Mouse (Mus musculus) spleen, postnatal 14 days (tissue): ENCODE data around the gene Ncoa7.

Experiments
- DNase-seq, 2 experiments: peaks; one replicate each; pipeline ENCODE4 v3.0.0; 2021 to 2022; ENCODE audit warnings: low spot score in 2 of 2

Ncoa7 gene

GRCm38 (mm10) chr10:30802681-30803586 is at the start of gene Ncoa7:
TSS of gene Ncoa7 (minus strand) at chr10:30803326.
- peak; percentile 67 to 73 for DNase-seq

DNA sequence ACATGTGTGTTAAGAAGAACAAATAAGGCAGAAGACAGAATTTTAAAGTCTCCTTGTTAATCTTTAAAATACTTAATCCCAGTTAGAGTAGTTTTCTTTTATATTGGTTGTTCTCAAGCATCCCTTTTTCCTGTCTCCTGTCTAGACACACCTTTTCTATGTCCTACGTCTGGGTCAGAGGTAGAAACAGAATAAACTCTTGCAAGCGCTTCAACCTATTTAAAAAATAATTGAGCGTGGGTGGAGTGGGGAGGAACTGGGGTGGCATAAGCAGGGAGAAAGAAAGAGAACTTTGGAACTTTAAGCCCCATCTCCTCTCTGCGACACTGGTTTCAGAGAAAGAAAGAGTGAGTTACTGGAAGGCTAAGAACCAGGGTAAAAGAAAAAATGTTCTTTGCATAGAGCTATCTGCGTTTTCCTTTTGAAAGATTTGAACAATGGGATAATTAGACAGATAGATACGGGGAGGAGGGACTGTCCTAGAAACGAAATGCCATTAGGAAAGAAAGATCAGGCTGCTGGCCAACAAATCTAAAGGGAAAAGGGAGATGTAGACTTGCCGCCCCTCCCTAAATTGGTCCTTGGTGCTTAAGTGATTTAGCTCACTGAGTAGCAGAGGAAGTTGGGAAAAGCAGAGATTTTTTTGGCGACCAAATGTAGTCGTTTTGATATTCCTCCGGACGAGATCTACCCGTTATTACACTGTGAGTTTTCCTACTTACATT is 42.1 kb upstream of the Ncoa7 start:
- no peak for DNase-seq

DNA sequence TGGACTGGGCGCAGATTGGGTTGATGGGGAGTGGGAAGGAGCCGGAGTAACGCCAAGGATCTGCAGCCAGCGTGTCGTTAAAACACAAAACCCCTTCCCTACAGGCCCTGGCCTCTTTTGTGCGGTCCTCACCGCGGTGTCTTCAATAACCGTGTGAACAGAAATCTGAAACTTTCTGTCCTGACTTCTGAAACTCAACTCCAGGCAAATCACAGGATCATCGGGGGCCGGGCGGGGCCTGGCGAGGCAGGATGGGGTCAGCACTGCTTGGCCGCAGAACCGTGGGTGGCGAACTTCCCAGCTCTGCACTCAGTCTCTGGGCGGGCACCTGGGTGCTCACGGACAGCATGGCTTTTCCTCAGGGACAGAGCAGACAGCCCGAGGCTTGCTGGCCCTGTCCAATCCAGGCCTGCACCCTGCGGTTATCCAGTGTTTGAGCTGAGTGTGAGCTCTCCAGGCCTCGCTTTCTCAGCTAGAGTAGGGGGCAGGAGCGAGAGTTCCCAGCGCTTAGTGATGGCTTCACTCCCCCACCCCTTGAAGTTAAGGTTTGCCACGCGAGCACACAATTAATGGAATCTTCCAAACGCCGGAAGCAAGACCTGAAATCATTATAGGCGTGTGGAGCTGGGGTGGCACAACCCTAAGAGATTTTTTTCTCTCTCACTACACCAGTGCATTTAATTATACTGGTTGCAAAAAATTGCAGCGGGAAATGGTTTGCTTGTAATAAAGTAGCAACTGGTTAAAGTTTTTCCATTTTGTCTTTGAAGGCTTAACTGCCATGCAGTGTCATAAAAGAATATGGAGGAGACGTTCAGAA is 41.3 kb upstream of the Ncoa7 start:
- no peak for DNase-seq

GRCm38 (mm10) chr10:30843438-30844190 is 40.5 kb upstream of the Ncoa7 start:
- DNase-seq, result no peak

DNA sequence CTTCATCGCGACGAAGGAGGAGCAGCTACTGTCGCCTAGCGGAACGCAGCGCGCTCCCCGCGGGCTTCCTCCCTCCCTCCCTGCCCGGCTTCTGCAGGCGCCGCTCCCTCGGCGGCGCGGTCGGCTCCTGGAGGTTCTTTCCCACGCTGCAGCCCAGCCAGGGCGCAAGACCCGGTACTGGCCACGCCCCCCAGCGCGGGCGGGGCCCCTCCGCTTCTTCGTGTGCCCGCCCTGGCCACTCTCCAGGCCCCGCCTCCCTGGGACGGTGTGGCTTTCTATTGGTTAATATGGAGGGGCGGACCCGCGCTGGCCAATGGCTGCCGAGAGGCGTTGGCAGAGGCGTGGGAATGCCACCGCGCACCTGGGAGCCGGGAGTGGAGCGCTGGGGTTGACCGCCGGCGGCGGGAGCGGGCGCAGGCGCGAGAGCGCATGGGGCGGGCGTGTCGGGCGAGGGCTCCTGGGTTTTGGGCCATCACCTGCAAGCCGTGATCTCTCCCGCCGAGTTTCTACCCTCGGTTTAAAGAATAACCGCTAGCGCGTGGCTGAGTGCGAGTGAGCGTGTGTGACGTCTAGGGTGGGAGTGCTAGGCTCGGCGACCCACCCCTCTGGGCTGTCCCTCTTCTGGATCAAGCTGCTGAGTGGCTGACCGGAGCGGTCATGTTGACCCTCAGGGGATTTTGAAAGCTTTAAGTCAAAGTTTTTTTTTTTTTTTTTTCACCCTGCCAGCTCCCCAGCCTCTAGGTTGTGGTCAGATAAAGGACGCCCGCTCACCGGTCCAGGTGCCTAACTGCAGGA is 39.7 kb upstream of the Ncoa7 start, which contains the start of gene Hey2:
Gene Hey2 (minus strand): TSS at position 159 of the 795 bp plus-strand sequence.
- DNase-seq, result peak; percentile 87 to 88

GRCm38 (mm10) chr10:30842228-30842627 is 39.1 kb upstream of the Ncoa7 start:
- no peak for DNase-seq

- no peak for DNase-seq
These were observed 37.7 kb upstream of the Ncoa7 start for GRCm38 (mm10) chr10:30840824-30841223.

DNA sequence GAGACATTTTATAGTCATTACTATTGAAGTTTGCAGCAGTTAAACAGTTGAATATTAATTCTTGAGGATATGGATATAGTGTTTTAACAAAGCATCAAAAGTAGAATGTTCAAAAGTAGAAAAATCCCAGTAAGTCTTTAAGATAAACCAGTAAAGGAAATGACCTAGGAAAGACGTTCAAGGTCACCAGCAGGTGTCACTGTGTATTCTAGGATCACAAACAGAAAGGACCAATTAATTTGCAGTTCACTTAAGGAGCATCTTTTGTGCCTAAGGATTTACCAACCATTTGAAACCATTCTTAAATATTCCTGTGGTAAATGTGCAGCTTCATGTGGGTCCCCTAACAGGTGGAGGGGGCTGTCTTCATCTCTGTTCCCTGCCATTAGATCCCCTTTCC is 35.1 kb upstream of the Ncoa7 start:
- DNase-seq, result no peak

DNA sequence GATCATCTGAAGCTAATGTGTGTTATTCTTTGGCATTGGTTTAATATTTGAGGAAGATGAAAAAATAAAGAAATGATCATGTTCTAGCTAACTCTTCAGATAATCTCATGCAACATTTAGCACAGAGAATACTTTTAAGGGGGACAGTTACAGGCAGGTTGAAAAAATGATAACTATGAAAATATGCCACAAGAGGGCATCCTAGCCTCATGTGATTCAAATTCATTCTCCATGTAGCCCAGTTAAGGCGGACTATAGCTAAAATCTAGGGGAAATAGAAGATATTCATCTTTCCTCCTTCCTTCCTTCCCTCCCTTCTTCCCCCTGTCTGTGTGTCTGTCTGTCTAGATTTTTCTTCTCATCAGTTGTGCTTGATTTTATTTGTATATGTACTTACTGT is 21.9 kb upstream of the Ncoa7 start:
- DNase-seq, result no peak

- DNase-seq, result peak; percentile 35 to 62
These were observed 7.8 kb upstream of the Ncoa7 start for GRCm38 (mm10) chr10:30810967-30811293.

DNA sequence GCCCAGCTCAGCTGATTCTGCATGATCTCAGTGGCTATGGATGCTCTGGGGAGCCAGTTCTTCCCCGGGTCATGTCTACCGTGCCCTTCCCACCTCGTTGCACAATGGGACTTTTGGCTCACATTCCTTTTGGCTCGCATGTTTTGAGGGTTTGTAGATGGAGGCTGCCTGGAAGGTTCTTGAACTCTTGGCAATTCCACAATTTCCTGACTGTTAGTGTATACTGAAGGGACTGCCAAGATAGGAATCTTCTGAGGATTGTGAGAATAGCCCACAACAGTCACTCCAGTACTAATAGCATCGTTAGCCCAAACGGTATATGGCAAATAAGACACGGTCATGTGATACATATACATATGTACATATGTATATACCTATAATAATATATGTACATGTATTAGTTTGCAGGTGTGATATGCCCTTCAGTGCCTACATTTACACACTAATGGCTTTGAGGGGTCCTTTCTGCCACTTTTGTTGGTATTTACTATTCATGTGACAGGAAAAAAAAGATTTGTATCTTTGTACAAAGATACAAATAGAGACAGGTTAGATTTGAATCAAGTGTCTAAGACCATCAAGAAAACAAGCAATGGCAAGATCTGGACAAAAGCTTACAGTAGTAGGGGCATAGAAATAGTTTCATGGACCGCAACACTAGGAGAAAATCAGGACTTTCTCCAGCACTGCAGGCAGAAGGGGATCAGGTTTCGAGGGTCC is 7.3 kb upstream of the Ncoa7 start:
- DNase-seq, result no peak

- DNase-seq, result no peak
These were observed 594 bp upstream of the Ncoa7 start for GRCm38 (mm10) chr10:30803587-30804253.

DNA sequence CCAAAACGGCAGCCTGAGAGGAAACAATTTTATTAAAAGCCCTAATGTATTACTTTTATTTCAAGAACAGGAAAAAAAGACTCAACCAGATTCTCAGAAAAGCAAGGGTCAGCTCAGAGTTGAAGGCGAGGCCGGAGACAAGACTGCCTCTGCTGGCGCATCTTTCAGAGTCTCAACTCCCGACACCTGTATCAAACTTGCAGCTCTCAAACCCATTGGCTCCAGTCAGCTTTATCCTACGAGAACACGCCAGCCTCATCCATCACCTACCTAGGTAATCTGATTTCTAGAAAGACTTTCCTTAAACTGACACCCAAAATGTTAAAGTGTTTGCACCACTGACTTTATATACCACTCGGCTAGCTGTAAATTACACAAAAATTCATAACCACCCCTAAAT is 1.1 kb downstream of the Ncoa7 start:
- peak in 1 of 2 experiments; percentile 32 for DNase-seq

DNA sequence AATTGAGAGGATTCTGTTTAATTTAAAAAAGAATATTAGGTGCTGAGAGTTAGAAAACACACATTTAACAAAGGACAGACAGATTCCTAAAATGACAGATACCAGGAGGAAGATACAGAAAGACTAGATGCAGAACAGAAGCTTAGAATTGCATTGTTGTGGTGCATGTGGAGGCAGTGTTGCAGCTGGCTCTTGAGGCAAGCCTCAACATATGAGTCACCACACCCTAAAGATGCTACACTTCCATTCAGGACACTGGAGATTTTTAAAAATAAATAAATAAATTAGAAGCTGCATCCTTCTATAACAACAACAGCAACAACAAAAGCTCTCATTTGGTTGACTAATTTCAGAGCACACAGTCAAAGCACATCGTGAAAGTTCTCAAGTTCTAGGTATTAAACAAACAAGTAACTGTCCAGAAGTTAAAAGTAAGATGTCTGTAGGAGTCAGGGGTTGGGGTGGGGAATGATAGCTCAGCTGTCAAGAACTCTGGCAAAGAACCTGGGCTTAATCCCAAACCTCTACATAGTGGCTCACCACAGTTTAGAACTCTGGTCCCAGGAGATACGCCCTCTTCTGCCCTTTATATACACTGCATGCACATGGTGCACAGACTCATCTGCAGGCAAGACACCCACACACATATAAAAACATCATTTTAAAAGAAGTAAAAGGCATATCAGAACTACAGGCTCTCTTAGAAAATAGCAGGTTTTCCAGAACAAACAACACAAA is 3.2 kb downstream of the Ncoa7 start:
- no peak for DNase-seq

DNA sequence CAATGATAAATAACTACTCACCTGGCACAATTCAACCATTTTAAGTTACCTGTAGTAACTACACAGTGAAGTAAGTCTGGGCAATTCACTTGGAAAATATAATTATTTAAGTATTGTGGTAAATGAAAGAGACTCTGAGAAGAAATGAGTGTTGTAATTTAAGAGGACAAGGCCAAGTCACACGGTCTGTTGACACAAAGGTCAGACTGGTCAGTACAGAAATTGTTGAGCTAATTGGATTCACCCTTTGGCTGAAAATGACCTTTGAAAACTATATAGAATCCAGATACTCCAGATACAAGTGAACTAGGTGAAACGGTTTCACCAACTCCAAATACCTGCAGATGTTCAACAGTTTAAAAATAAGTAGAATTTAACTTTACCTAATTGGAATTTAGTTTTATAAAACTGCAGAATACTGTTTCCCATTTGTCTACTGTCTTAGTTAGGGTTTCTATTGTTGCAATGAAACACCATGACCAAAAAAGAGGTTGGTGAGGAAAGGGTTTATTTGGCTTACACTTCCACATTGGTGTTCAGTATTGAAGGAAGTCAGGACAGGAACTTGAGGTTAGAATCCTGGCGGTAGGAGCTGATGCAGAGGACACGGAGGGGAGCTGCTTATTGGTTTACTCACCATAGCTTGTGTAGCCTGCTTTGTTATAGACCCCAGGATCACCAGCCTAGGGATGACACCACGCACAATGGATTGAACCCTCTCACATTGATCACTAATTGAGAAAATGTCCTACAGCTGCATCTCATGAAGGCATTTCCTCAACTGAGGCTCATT is 6.5 kb downstream of the Ncoa7 start:
- no peak for DNase-seq

GRCm38 (mm10) chr10:30791016-30791415 is 12.1 kb downstream of the Ncoa7 start:
- DNase-seq, result no peak

- DNase-seq, result no peak
These were observed 13.6 kb downstream of the Ncoa7 start for GRCm38 (mm10) chr10:30789521-30789920.

DNA sequence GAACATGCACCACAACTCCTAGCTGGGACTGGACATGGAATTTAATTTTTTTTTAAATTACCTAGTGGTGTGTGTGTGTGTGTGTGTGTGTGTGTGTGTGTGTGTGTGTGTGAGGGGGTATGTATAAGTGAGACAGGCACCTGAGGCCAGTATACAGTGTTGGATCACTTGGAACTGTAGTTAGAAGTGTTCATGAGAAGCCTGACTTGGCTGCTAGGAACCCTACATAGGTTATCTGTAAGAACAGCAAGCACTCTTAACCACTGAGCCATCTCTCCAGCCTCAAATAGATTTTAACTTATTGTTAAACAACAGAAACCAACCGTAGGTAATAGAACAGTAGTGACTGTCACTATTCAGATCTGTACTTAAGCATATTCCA is 14.8 kb downstream of the Ncoa7 start:
- no peak for DNase-seq
